Mouse (Mus musculus) forelimb bud, embryonic 11.5 days (tissue): ENCODE measurements around the gene Olfr1509.
"Not testable (repeated sequence)": the region's sequence is repeated elsewhere in the genome, so short reads cannot be mapped to it uniquely, and the experiment has no call there.

Experiments
- DNase-seq: peaks from one replicate; pipeline ENCODE4 v3.0.0-alpha.2; 2012; ENCODE audit warnings: low read depth, low spot score

Olfr1509 gene

GRCm38 (mm10) chr14:52442690-52443089 lies at the start of gene Olfr1509:
TSS of gene Olfr1509 (plus strand) at chr14:52442990.
- DNase-seq, result no peak

DNA sequence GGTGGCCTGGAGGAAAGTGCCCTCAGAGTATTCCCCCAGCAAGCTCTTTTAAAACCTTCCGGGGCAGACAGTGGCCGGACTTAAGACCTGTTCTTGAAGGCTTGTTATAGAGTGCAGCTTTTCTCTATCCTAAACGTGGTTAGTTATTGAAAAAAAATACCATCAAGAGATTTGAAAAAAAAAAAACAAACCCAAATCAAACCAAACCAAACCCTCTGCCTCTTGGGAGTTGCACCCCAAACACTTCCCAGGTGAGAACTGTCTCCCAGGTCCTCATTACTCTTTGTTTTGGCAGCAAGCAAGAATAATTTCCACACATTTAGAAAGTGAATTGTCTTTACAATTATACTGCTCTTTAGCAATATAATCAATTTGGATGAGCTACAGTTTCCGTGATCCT lies 45.5 kb upstream of the Olfr1509 start, which contains the start of gene Olfr1511:
Gene Olfr1511, minus strand, starts transcription at position 101 of the 400 bp plus-strand sequence.
- DNase-seq, result no peak

DNA sequence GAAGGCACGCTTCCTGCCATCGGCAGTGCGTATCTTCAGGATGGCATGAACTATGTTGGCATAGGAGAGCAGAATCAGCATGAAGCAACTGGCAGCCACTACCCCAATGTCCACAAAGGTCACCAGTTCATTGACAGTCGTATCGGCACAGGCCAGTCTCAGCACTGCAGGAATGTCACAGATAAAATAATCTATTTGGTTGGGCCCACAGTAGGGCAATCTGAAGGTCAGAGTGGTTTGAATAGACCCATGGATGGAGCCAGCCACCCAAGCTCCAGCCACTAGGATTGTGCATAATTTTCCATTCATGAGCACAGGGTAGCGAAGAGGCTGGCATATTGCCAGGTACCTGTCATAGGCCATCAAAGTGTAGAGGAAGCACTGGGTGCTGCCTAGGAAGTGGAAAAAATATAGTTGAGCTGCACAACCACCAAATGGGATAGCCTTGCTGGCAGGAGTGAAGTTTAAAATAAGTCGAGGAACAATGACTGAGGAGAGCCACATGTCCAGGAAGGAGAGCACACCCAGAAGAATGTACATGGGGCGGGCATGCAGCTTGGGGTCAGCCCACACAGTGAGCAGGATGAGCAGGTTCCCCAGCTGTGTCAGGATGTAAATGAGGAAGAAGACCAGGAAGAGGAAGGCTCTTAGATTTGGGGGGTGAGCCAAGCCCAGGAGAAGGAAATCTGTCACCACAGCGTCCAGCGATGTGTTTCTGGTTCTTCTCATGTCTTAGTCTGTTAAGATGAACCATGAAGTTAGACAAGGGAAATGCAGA lies 32.5 kb upstream of the Olfr1509 start:
- not testable (repeated sequence) for DNase-seq

DNA sequence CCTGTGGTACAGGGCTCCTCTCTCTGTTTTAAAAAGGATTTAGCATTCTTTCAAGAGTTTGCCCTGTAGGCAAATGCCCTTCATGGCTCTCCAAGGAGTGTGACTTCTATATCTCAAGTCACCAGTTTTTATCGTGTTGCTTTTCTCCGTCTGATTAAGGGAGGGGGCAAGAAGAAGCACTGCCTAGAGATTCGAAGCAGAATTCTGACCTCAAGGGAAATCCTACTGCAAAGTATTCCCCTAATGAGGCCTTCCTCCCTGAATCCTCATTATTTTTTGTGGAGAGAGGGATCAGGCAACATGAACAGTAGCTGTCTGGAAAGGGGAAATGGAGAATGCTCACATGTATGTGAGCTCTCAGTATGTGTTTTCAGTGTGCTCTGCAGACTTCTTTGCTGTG lies 28.5 kb upstream of the Olfr1509 start, which contains the start of gene Olfr1510:
Gene Olfr1510, minus strand, starts transcription at position 101 of the 400 bp plus-strand sequence.
- DNase-seq, result no peak

DNA sequence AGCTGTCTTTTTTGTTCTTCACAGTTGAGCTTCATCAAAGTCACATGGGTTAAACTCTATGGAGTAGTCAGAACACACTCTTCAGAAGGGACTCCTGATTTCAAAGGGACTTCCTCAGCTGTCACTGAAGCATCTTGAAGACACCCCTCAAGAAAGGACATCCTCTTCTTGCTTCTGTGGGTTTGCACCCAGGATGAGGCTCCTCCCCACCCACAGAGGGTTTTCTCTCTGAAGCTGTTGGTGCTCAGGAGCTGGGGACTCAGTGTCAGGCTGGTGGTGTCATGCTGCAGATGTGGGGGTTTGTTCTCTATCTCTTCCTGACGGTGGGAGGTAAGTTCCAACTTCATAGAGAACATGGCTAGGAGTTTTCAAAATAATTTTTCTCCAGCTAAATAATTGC lies 15.1 kb upstream of the Olfr1509 start:
- DNase-seq, result no peak

GRCm38 (mm10) chr14:52451138-52451537 lies 8.3 kb downstream of the Olfr1509 start:
- no peak for DNase-seq

DNA sequence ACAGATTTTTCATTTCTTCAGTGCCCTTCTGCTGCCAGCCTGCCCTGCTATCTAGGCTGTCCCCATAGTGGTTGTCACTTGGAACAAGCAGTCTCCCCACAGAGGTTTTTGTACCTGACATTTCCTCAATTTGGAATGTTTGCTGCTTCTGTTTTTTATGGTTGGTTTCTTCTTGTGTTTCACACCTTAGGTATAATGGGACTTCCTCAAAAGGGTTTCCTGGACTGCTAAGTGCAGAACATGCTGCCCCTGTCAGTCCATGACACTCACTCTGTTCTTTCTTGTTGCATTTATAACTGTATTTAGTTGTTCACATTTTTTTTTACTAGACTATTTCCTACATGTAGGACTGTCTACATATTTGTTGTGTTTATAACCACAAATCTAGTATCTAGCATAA lies 19.1 kb downstream of the Olfr1509 start:
- no peak for DNase-seq

GRCm38 (mm10) chr14:52465738-52466137 lies 22.9 kb downstream of the Olfr1509 start:
- no peak for DNase-seq

DNA sequence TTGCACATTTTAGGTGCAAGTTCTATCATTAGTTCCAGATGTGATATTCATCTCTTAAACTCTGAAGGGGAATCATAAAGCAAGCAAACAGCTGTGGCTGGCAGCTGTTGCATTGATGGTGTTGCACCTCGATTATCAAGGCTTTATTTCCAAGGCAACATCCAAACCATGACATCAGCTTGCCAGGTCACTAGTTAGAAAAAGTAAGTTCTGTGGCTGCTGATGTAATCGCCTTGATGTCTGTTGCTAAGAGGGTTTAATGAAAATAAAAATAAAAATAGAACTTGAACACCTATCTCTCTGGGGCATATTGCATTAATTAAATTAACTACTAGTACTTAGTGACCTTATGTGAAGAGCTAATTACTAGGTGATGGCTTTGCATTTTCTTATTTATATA lies 24.6 kb downstream of the Olfr1509 start, which contains the start of gene Olfr1508:
Gene Olfr1508, minus strand, starts transcription at position 101 of the 400 bp plus-strand sequence.
- no peak for DNase-seq

- DNase-seq, result peak; percentile 1
These were observed 52.7 kb downstream of the Olfr1509 start, which contains the start of gene Olfr1507 for GRCm38 (mm10) chr14:52495516-52495915. TSS of gene Olfr1507 (minus strand) at chr14:52495749.
